Mouse (Mus musculus) midbrain, embryonic 16.5 days (tissue): ENCODE measurements around the gene Cks1b. TPM values are rescaled to one million over a fixed set of nuclear protein-coding genes. Genes with fewer than 3 reads are reported as not detected.
"Not testable (repeated sequence)": the region's sequence is repeated elsewhere in the genome, so short reads cannot be mapped to it uniquely, and the experiment has no call there.

ENCODE experiments used
- ATAC-seq: fragments of 200-750 bp; cut with Nextera tagmentation; 2 replicates; pipeline ENCODE4 v1.8.0; 2017; ENCODE audit warnings: moderate TSS enrichment
- H3K27ac ChIP-seq: fragments of 300-500 bp; sonication (generic); 2 replicates; pipeline ENCODE4 v1.5.1; 2014; ENCODE audit warnings: mild to moderate bottlenecking, low read length, mixed read lengths
- H3K27me3 ChIP-seq: fragments of 300-500 bp; sonication (generic); 2 replicates; pipeline ENCODE4 v1.6.1; 2014; ENCODE audit warnings: low read depth, low read length, mixed read lengths; ENCODE audit not compliant: control insufficient read depth, insufficient read depth
- H3K36me3 ChIP-seq: fragments of 300-500 bp; sonication (generic); 2 replicates; pipeline ENCODE4 v1.6.1; 2014; ENCODE audit warnings: mild to moderate bottlenecking, low read length, moderate library complexity, mixed read lengths; ENCODE audit not compliant: control insufficient read depth, insufficient read depth
- H3K4me1 ChIP-seq: fragments of 300-500 bp; sonication (generic); 2 replicates; pipeline ENCODE4 v1.6.1; 2014; ENCODE audit warnings: mild to moderate bottlenecking, low read length, mixed read lengths; ENCODE audit not compliant: control insufficient read depth, insufficient read depth
- H3K4me2 ChIP-seq: fragments of 300-500 bp; sonication (generic); 2 replicates; pipeline ENCODE4 v1.6.1; 2014; ENCODE audit warnings: mild to moderate bottlenecking, low read length, mixed read lengths
- H3K4me3 ChIP-seq: fragments of 300-500 bp; sonication (generic); 2 replicates; pipeline ENCODE4 v1.5.1; 2014; ENCODE audit warnings: low read depth, mild to moderate bottlenecking, low read length, moderate library complexity, mixed read lengths
- H3K9ac ChIP-seq: fragments of 300-500 bp; sonication (generic); 2 replicates; pipeline ENCODE4 v1.6.1; 2014; ENCODE audit warnings: low read depth, low read length, mixed read lengths
- H3K9me3 ChIP-seq: fragments of 300-500 bp; sonication (generic); replicated peaks from 2 replicates; pipeline ENCODE4 v1.6.1; 2014; ENCODE audit warnings: mild to moderate bottlenecking, low read length, mixed read lengths; ENCODE audit not compliant: control insufficient read depth, poor library complexity, severe bottlenecking
- WGBS: fragments of 180-500 bp; shearing (Covaris S2); extraction: QIAGEN DNeasy Blood & Tissue Kit; methylation state at CpG from one replicate; pipeline ENCODE4 v1.1.7; 2014; 5-methylcytosine and 5-hydroxymethylcytosine counted together
- polyA plus RNA-seq: library from polyadenylated mRNA; unstranded; fragments of >200 nt; fragmentation: Nextera tagmentation; extraction: Ambion mirVana; gene quantifications from 2 replicates; pipeline ENCODE4 v1.2.1, GENCODE M21; 2015

The Cks1b gene
- polyA plus RNA-seq, 1 experiment from 2014 or later, result 77.1 TPM

DNA sequence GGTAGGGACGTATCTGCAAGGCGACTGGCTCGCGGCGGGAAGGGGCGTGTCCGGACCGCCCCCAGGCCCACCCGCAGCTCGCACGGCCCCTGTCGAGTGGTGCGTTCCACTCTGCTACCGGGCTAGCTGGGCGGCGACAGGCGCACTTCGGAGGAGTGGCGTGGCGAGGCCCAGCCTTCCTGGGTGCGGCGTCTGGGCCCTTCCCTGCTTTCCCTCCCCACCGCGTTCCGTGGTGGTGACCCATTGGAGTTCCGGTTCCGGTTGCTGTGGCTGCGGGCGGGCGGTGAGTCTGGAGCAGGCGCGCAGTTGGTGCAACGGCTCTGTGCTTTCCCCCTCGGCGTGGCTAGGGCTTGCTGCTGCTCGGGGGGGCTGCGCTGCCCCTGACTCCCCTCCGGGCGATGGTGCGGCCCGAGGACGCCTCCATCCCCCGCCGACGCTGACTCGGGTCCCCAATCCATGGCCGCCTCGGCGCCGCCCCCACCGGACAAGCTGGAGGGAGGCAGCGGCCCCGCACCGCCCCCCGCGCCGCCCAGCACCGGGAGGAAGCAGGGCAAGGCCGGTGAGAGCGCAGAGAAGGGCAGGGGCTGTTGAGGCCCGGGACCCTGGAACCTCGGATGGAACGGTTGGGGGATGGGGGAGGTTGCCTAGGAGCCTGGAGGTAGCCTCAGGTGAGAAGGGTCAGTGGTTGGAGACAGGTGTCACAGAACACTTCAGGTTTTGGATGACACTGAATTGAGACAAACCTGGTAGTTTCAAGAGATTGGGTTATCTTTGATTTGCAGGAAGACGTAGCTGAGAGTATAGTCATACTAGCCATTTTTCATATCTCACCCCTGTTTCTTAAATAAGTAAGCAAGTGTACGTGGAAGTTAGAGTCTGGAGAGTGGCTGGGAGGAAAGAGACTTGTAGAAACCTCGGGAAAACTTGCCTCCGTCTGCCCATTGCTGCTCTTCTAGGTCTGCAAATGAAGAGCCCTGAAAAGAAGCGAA lies 12.3 kb upstream of the Cks1b start, which contains the start of gene Pygo2:
TSS of gene Pygo2 (plus strand) at position 44 of the 989 bp plus-strand sequence.
- no peaks in the 10 kb centered on the region for H3K9me3 ChIP-seq
- H3K9ac ChIP-seq, result peak within 1 kb of the TSS; percentile 99
- peak; percentile 98 for ATAC-seq
- H3K4me1 ChIP-seq, result peaks cover 18% of the 10 kb centered on the region
- H3K27me3 ChIP-seq, result no peaks in the 10 kb centered on the region
- peaks cover 23% of the 10 kb centered on the region for H3K36me3 ChIP-seq
- H3K4me2 ChIP-seq, result peak within 1 kb of the TSS; percentile 70
- peak within 1 kb of the TSS; percentile 100 for H3K4me3 ChIP-seq
- WGBS, result 2% methylated on average over 56 of the region's 68 CpGs
- peak within 1 kb of the TSS; percentile 89 for H3K27ac ChIP-seq

DNA sequence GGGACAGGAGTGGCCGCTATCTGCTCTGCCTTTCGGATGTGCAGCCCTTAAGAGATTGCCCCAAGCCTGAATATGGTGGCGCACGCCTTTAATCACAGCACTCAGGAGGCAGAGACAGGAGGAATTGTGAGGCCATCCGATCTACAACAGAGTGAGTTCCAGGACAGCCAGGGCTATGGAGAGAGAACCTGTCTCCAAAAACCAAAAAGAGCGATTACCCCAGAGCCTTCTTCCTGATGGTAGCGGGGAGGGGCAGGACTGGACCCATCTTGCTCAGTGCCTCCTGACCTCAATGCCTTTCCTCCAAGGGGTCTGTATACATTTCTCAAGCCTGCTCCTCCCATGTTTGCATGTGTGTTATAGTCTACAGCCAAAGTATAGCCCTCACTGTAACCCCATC lies 10.8 kb upstream of the Cks1b start:
- H3K9ac ChIP-seq, H3K4me2 ChIP-seq, ATAC-seq, H3K27ac ChIP-seq, H3K9me3 ChIP-seq, H3K4me3 ChIP-seq, H3K27me3 ChIP-seq: not testable (repeated sequence)
- peaks cover 16% of the 10 kb centered on the region for H3K4me1 ChIP-seq
- H3K36me3 ChIP-seq, result peaks cover 16% of the 10 kb centered on the region
- 92% methylated on average over 7 of the region's 7 CpGs for WGBS

DNA sequence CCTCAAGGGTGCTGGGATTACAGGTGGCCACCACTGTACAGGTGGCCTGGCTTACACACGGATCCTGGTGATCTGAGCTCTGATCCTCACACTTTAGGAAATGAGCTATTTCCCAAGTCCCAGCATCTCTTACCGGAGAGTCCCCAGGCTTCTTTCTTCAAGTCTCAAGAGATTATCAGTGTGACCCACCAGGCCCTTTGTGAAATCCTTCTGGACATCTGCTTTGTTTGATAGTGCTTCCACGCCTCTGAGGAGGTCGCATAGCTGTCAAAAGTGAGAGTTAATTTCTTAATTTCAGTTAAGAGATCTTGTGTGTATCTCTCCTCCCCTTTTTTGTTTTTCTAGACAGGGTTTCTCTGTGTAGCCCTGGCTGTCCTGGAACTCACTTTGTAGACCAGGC lies 7.7 kb upstream of the Cks1b start:
- Histone ChIP-seq H3K27ac (no peak overlapping the region), H3K4me2 (no peak overlapping the region), H3K4me3 (no peak overlapping the region), H3K9me3 (no peaks in the 10 kb centered on the region), H3K4me1 (peaks cover 5% of the 10 kb centered on the region), H3K9ac (no peak overlapping the region), H3K27me3 (no peaks in the 10 kb centered on the region), H3K36me3 (no peaks in the 10 kb centered on the region)
- WGBS, result 77% methylated on average over 4 of the region's 4 CpGs
- no peak for ATAC-seq

DNA sequence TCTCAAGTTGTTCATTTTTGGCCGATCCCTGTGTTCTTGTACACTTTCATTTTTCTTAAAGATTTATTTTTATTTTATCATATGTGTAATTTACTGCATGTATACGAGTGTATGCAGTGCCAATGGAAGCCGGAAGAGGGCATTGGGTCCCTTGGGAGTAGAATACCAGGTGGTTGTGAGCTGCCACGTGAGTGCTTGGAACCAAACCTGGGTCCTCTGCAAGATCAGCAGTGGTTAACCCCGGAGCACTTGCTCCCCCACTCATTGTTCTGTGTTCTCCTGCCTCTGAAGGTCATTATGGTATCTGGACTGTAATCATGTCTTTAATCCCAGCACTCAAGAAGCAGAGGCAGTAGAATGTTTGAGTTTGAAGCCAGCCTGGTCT lies 7.0 kb upstream of the Cks1b start:
- Histone ChIP-seq H3K4me1 (peaks cover 3% of the 10 kb centered on the region; the same call in 1 of the 2 replicates), H3K9ac (no peak overlapping the region), H3K27ac (no peak overlapping the region), H3K27me3 (no peaks in the 10 kb centered on the region), H3K9me3 (no peaks in the 10 kb centered on the region), H3K36me3 (no peaks in the 10 kb centered on the region), H3K4me3 (no peak overlapping the region), H3K4me2 (no peak overlapping the region)
- no peak for ATAC-seq
- WGBS, result 91% methylated on average over 5 of the region's 5 CpGs

DNA sequence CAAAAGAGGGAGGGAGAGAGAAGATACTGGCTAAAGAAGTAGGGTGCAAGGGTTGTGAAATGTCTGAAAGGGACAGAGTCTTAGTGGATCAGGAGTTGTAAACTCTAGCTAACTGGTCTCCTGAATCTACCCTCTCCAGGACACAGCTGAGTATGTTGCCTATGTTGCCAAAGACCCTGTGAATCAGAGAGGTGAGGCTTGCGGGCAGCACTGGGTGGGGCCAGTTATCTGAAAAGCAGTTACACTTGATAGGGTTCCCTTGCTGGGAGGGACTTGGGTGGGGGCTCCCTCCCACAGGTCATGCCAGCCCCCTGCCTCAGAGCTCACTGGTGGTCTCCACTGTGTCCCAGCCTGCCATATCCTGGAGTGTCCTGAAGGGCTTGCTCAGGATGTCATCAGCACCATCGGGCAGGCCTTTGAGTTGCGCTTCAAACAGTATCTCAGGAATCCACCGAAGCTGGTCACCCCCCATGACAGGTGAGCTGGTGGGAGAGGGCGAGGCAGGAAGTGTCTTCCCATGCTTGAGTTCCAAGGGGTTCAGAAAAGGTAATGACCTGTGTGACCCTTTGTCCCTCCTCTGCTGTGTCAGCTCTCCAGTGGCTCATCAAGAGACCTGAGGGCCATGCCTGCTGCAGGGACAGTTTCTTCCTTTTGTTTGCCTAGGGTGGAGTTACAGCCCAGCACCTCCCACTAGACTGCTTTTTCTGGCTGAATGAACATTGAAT lies 6.4 kb upstream of the Cks1b start:
- H3K9ac ChIP-seq, result no peak overlapping the region
- no peaks in the 10 kb centered on the region for H3K36me3 ChIP-seq
- no peaks in the 10 kb centered on the region for H3K9me3 ChIP-seq
- H3K4me2 ChIP-seq, result no peak overlapping the region
- no peak overlapping the region for H3K27ac ChIP-seq
- H3K4me3 ChIP-seq, result no peak overlapping the region
- ATAC-seq, result no peak
- WGBS, result 91% methylated on average over 5 of the region's 5 CpGs
- H3K27me3 ChIP-seq, result no peaks in the 10 kb centered on the region
- H3K4me1 ChIP-seq, result peaks cover 8% of the 10 kb centered on the region

DNA sequence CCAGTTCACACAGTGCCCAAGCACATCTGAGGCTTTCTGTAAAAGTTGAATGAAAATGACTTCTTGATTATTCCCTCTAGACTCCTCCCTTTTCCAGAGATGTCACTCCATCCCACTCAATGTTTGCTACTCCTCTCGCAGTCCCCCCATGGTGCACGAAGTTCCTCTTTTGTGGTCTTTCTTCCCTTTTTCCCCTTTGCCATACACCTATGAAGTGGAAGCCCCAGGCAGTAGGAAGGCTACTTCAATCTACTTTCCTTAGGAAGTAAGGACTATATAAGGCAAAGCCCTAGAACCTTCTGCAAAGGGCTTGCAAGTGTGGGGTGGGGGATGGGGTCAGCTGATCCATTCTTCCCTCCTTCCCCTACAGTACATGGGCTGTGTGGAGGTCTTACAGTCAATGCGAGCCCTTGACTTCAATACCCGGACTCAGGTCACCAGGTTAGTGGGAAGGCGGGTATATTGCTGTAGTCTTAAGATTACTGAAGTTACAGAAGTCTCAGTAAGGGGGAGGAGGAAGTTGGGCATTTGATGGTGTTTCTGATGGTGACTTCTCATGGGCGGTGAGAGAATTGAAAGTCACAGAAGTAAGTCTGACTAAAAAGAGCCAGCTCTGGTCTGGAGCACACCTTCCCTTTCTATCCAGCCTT lies 4.5 kb upstream of the Cks1b start:
- H3K36me3 ChIP-seq, result no peaks in the 10 kb centered on the region
- H3K9ac ChIP-seq, result no peak overlapping the region
- H3K27me3 ChIP-seq, result no peaks in the 10 kb centered on the region
- no peak overlapping the region for H3K27ac ChIP-seq
- peak overlapping the region; percentile 53; the same call in 1 of the 2 replicates for H3K4me2 ChIP-seq
- peaks cover 14% of the 10 kb centered on the region for H3K4me1 ChIP-seq
- H3K9me3 ChIP-seq, result no peaks in the 10 kb centered on the region
- no peak overlapping the region for H3K4me3 ChIP-seq
- no peak for ATAC-seq
- WGBS, result 74% methylated on average over 6 of the region's 6 CpGs

DNA sequence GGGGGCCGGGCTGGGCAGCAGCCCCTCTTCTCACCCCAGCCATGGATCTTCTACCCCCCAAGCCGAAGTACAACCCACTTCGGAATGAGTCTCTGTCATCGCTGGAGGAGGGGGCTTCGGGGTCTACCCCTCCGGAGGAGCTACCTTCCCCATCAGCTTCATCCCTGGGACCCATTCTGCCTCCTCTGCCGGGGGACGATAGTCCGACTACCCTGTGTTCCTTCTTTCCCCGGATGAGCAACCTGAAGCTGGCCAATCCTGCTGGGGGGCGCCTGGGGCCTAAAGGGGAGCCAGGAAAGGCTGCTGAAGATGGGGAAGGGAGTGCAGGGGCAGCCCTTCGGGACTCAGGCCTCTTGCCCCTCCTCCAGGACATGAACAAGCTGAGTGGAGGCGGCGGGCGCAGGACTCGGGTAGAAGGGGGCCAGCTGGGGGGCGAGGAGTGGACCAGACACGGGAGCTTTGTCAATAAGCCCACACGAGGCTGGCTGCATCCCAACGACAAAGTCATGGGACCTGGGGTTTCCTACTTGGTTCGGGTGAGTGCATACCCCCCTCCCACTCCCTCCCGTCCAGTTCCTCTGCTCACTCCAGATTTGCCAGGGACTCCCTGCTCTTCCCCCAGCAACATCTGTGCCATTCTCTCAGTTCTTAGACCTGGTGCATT lies 3.8 kb upstream of the Cks1b start:
- H3K4me3 ChIP-seq, result peak overlapping the region; percentile 29
- H3K36me3 ChIP-seq, result no peaks in the 10 kb centered on the region
- peaks cover 19% of the 10 kb centered on the region for H3K4me1 ChIP-seq
- no peaks in the 10 kb centered on the region for H3K27me3 ChIP-seq
- H3K4me2 ChIP-seq, result peak overlapping the region; percentile 53
- H3K9ac ChIP-seq, result peak overlapping the region; percentile 59; the same call in 1 of the 2 replicates
- H3K27ac ChIP-seq, result no peak overlapping the region
- 8% methylated on average over 22 of the region's 22 CpGs for WGBS
- H3K9me3 ChIP-seq, result no peaks in the 10 kb centered on the region
- no peak for ATAC-seq

DNA sequence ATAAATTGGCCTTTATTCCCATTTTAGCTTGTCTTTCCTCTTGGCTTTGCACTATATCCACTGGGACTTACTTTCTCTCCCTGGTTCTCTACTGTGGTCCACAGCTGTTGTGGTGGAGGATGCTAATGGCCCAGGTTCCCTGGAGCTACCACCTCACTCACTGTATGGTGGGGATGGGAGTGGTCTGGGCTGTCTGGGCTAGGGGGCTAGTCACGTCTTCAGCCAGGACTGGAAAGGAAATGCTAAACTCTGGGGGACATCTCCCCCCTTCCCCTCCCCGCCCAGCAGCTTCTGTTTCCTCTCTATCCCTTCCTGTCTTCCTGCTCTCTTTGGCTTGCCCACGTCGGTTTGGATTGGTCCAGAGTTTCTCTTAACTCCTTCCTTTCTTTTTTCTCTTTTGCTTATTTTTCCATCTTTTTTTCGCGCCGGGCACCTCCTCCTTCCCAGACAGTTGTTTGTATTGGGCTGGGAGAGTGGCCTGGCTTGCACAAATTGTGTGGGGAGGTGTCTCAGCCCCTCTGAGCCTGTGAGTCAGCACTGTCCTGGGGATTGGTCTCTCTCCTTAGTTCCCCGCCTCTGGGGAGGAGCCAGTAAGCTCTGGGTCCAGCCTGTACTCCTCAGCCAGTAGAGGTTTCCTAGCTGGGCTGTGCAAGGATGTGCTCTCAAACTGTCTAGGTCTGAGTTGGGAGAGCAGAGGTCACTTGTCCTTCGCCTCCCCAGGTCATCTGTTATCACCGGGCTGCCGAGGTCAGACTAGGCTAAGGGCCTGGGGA lies 3.0 kb upstream of the Cks1b start:
- H3K27me3 ChIP-seq, result no peaks in the 10 kb centered on the region
- WGBS, result 5% methylated on average over 11 of the region's 11 CpGs
- H3K36me3 ChIP-seq, result no peaks in the 10 kb centered on the region
- H3K4me3 ChIP-seq, result peak overlapping the region; percentile 29
- H3K9ac ChIP-seq, result peak overlapping the region; percentile 59; the same call in 1 of the 2 replicates
- H3K9me3 ChIP-seq, result no peaks in the 10 kb centered on the region
- peaks cover 19% of the 10 kb centered on the region for H3K4me1 ChIP-seq
- peak overlapping the region; percentile 53 for H3K4me2 ChIP-seq
- no peak for ATAC-seq
- no peak overlapping the region for H3K27ac ChIP-seq
